Mouse (Mus musculus): ENCODE data around the gene Mipep. TPM values are rescaled to one million over a fixed set of nuclear protein-coding genes. Genes with fewer than 3 reads are reported as not detected.

Gene Mipep
- total RNA-seq, 2 experiments from 2014 or later, result 48.0 to 50.8 TPM

DNA sequence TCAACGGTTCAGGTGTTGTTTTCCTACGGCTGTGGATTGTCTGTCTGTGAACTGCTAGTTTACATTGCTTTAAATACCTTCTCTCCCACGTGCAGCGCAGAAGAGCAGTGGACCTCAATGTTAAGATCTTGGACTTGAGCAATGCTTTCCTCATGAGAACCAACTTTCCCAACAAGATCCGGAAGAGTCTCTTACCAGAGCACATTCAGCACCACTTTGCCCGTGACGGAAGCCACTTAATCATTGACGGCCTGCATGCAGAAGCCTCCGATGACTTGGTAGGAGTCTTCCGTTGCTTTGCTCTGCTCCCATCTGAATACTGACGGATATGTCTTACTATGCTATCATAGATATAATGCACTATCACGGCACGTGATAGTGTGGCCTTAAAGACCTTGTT lies 17.7 kb downstream of the Mipep start:
- no peak for DNase-seq

DNA sequence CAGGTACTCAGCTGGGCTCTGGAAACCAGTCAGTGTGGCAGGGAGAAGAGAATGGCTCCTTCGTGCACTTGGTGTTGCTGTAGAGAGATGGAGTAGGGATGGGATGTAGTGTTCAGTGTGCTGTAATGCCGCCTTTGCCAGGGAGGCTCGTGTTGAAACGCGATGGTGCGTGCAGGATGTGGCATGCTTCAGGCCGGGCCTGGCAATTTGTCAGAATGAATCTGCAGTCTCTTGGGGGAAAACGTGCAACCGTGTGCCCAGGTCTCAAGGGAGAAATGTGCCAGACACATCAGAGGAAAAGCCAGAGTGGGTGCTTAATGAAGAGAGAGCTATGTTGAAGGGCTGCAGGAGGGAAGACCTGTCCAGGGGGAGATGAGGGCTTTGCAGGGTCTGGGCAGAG lies 20.6 kb downstream of the Mipep start:
- no peak for DNase-seq

DNA sequence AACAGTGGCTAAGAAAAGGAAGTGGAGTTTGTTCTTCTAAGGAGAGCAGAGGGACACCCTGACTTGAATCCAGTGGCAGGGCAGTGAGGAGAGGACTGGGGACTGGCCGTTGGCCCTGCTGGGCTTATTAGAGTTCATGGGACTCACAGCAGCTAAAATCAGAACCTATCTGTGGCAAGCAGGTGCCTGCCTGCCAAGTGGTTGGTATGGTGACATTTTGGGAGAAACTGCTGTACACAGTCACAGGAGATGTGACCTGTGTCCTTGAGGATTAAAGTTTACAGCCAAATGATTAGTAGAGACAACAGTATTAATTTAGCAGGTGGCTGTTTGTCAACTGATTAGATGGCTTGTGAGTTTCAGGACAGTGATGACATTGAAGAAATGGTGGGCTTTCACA lies 21.5 kb downstream of the Mipep start:
- no peak for DNase-seq

DNA sequence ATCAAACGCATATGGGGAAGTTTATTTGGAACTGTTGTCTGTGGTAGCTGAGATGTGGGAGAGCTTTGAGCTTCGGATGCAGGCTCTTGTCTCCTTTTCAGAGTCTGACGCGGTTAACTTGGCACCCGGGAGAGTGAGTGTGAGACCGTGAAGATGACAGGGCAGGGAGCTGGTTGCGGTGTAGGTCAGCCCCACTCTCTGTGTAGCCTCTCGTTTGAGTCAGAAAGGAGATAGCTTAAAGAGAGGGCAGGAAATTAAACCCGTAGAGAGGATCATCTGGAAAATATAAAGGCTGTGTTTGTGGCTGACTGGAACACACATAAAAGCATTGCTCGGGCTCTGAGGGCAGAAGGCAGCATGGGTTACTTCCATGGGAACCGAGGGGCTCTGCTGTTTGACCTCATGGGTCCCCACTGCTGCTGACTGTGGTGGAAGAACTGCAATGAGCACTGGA lies 22.5 kb downstream of the Mipep start:
- no peak for DNase-seq

DNA sequence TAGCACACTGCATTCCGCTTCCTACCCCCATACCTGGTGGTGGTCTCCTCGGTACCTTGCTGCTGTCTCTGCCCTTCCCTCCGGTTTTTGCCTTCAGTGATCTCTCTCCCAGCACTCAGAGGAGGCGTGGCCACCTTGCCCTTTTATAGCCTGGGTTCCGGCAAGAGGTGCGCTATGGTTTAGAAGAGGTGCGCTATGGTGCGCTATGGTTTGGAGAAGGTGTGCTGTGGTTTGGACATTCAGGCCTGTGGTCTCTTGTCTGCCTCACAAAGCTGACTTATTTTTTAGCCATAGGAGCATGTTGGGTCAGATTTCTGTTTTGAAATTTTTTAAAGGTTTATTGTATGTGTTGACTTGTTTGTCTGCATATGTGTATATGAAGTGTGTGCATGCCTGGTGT lies 25.5 kb downstream of the Mipep start:
- no peak for DNase-seq

DNA sequence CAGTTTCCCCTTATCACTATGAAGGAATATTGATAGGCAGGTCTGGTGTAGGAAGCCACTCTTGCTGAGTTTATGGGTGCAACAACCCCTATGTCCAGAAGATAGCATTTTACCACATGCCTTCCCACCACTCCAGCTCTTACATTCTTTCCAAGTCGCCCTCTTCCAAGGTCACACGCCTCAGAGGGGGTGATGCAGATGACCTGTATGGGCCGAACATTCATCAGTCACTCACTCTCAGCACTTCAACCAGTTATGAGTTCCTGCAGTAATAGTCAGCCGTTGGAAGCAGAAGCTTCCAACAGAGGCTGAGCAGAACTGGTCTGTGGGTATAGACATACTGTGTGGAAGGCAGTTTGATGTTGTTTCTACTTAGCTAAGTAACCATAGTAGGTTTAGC lies 27.2 kb downstream of the Mipep start:
- DNase-seq, result no peak

DNA sequence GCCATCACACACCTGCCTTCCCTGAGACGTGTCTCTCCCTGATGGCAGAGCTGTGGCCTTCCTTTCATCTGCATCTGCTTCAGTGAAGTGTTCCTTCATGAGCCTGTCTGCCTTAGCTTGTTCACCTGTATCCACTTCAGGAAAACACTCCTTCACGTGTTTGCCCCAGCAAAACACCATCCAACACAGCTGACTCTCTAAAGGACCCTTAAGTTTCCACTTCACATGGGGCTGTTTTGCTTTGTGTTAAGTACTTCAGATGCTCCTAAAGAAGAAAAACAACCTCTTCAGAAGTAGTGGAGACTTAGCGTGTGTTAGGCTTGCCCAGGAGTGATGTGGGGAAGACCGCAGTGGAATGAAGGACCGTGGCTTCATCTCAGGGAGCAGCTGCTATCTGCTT lies 30.7 kb downstream of the Mipep start:
- DNase-seq, result no peak

DNA sequence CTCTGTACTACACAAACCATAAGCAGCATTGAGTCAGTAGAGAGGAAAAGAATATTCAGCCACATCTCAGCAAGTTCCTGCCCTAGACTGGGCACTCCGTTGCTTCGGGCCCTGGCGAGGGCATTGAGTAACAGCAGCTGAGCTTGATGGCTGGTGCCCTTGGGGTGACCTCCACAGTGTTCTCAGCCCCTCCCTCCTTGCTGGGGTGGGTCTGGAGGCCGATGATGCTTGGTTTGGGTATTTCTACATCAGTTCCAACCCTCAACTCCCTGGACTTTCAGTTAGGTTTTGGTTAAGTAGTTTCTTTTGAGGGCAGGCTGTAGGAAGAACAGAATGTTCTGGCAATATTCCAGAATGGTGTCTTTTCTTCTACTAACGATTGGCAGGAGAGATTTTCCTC lies 33.7 kb downstream of the Mipep start:
- no peak for DNase-seq

DNA sequence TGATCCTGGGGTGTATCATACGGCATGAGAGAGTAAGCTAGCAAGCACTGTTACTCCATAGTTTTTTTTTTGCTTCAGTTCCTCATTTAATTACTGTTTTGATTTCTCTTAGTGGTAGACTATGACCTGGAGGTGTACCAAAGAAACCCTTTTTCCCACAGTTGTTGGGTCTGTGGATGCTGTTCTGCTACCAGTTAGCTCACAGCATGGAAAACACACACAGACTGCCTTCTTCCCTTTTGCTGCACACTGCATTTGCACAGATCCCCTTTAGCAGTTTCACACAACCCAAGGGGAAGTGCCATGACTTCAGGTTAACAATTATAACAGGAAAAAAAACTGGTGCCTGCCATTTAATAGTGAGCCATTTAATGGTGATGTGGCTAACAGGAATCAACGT lies 45.7 kb downstream of the Mipep start:
- DNase-seq, result no peak

DNA sequence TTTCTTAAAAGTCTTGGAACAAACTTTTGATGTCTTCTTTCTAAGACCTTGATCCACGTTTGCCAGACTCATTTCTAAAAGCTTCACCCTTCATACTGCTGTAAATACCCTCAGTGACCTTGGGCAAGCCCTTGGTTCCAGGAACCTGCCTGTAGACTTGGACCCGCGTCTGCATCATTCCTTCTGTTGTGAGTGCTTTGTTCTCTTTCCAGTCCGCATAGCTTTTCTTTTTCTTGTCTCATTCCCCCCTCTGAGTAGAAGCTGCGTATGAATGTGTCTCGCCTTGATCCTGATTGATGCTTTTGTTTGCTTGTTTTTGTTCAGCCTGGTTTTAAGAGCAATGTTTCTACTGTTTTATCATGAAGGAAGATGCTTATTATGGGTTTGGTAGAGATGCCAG lies 52.3 kb downstream of the Mipep start:
- DNase-seq, result no peak

DNA sequence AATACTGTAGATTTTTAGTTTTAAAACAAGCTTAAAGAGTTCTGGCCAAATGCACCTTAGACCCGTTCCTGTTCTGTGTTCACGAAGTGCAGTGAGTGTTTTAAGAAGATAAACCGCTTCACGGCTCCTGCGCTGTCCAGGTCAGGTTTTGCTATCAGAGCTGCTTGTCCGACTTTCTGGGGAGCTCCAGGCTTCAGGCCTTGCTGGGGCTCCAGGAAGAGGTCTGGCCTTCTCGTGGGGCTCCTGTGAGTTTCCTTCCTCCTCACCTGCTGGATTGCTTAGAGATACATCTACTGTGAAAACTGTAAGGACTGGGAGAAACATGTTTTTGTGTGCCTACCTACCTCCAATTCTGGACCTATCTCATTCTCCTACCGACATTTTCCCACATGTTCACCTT lies 55.3 kb downstream of the Mipep start:
- DNase-seq, result no peak

DNA sequence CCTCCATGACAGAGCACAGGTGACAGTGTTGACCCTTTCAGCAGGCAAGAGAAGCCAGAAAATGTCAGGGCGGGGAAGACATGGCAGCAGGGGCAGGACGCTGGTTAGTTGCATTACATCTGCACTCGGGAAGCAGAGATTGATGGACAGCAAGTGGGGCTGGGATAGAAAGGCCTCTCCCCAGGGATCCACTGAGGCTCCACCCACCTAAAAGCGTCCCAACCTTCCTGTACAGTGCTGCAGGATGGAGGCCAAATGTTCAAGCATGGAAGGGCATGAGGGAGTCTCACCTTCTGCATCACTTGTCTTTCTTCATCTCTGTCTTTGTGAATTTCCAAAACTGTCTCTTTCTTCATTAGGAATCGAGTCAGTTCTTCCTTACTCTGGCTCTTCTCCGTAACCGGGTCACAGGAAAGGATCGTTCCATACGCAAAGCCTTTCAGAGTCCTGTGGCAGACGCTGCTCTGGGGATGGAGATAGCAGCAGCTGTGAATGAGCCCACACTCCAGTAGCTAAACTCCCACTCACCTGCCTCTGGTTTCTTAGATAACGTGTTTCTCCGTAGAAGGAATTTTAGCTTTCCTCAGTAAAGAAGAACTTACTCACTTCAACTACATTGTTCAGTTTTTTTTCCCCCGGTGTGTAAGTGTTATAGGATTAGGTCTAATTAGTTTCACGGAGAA lies 57.7 kb downstream of the Mipep start:
- DNase-seq, result no peak

DNA sequence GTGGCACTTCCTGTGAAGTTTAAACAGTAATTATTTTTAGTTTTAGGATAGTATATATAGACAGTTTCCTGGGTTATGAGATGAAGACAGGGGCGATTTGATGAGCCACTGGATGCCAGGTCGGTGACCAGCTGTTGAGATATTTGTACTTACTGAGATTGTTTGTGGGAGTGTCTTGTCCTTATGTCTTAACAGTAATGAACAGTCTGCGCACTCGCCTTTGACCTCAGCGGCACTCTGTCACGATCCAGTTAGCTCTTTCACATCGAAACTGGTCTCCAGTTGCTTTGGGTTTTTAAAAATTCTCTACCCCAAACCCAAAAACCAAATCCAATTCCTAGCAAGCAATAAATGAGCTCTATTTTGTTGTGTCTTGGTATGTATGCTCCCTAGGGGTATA lies 59.2 kb downstream of the Mipep start:
- no peak for DNase-seq

DNA sequence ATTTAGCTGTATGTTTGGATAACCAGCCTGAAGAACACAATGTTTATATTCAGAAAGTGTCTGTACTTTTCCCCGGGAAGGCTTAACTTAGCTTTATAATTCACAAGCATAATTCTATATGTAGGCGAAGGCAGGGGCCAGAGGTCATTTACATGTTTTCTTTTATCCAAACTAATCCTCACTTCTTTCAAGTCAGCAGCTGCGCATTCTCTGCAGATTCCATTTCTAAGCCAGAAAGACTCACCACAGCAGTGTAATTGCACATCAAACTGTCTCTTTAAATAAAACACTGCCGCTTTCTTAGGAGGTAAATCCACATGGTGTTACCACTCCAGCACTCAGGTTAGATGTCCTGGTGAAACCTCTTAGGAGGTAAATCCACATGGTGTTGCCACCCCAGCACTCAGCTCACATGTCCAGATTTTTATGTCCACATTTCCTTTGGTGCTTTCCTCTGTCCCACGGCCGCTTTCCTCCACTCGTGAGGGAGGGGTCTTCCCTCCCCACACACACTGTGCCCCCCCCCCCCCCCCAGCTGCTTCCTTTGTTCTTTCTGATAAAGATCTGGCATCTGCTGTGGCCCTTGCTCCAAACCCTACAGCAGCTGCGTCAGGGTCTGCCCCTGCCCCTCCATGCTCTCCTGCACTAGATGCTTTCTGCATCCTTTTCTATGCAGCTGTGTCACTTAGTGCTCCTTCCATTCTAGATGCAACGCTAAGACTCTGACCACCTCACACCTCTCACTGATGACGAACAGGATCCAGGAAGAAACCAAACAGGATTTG lies 61.1 kb downstream of the Mipep start:
- no peak for DNase-seq

DNA sequence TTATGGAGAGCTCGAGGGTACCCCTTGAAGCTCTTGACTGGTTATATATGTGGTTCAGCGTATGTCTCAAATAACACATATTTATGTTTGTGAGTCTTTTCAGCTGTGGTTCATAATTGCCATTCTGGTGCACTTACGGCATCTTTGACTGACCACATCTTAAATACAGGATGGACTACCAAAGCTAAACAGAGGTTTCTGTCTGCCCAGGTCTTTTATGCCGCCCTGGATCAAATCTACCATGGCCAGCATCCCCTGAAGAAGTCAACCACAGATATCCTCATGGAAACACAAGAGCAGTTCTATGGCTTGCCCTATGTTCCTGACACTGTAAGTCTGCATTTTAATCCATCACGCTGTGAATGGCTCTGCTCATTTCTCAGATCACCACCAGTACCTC lies 61.8 kb downstream of the Mipep start:
- no peak for DNase-seq

DNA sequence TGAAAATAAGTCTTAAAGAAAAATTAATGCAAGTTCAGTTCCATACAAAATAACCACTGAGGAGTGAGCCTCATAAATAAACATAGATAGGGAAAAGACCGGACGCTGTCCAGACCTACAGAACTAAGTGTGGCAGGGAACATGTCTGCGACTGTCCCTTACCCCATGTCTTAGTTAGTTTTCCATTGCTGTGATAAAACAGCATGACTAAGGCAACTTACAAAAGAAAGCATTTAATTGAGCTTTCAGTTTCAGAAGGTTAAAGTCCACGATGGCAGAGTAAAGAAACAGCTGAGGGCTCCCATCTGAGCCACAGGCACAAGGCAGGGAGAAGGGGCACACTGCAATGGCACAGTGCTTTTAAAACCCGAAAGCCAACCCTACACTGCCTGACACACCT lies 63.8 kb downstream of the Mipep start:
- DNase-seq, result no peak

DNA sequence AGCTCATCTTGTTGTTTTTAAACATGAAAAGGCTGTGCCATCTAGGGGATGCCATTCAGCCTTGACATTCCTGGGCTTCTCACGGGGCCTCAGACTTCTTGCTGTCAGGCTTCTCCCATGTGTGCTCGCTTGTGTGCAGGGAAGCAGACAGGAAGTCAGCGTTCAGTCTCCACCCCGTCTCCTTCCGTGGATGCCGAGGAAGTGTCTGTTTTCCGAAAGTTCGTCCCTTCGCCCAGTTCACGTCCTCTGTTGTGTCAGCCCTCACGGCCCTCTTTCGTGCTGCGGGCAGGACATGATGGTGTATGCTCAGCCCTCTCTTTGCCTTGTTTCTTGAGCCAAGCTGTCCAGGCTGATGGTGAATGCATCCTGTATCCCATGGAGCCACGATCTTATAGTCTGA lies 65.7 kb downstream of the Mipep start:
- peak; percentile 13 for DNase-seq

DNA sequence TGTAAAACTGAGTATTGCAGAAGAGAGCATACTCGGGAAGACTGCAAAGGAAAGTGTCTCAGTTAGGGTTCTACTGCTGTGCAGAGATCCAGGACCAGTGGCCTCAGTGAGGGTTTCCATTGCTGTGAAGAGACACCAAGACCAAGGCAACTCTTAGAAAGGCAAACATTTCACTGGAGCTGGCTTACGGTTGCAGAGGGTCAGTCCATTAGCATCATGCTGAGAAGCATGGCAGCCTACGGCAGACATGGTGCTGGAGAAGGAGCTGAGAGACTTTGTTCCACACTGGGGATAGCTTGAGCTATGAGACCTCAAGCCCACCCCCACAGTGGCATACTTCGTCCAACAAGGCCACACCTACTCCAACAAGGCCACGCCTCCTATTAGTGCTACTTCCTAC lies 67.3 kb downstream of the Mipep start:
- no peak for DNase-seq

DNA sequence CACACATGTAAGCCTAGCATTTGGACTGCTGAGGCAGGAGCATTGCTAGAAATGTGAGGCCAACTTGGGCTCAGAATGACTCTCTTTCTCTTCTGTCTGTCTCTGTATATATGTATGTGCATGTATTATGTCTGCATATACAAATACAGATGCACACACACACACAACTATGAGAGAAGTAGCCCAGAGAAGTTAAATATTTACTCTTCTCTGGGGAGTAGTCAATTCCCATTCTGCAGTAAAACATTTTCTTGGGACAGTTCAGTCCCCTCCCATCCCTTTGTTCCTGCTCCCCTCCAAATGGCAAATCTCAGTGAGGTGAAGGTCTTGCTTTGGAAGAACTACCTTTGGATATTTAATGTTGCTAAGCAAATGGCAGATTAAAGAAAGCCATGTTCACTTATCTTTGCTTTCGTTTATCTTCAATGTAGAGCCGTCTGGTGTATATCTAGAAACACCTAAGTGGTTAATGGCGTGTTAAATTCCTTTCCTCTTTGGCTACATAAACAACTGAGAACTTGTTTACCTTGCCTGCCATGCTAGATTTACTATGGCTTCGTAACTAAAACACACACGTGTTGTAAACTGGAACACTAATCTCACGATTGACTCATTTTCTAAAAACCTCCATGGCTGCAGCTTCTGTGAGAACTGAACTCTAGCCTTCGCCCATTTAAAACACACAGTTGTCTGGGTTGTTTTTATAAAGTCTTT lies 72.0 kb downstream of the Mipep start:
- DNase-seq, result no peak

DNA sequence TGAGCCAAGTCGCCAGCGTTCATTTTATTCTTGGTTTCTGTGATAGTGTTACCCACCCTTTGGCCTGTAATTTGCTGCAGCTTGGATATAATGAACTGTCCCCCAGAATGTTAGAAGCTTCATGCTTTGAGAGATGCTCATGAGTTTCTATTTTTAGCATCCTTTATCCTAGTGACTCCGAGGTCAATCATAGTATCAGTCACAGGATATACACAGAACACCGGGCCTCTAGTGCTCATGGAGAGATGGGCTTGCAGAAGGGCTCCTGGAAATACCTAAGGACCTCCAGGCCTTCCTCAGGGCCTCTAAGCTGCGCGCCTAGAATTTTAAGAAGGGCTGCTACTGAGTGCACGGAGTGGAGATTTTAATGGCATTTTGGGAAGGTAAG lies 72.5 kb downstream of the Mipep start:
- no peak for DNase-seq

DNA sequence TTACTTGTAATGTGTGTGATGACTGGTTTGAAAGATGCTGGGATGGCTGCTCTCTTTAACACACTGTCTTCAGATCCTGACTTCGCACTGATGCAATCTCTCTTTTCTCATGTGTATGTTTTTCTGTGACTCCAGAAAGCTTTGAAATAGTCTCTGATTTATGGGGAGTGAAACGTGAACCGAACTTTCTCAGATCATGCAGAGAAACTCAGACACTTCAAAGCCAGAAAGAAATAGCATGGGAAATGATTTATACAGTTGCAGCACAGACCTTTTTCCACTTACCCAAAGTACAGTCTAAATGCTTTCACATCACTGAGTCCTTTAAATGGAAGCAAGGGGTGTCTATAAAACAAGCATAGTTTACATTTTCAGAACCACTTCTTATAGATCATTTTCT lies 79.0 kb downstream of the Mipep start:
- DNase-seq, result no peak

DNA sequence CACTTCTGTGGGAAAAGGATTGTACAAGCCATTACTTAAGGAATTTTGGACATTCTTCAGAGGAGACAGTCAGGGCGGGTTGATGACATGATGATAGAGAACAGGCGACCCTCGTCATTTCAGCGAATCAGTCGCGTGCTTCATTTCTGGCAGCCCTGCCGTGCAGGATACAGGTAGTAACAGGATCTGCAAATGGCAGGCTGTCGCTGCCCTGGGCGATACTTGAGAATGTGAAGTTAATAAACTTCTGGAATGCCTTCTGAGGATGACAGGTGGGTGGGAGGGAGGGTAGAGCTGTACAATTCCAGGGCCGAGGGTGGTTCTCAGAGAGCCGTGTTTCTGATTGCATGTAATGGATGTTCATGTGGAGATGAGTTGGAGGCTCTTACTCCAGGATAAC lies 82.0 kb downstream of the Mipep start:
- DNase-seq, result no peak

DNA sequence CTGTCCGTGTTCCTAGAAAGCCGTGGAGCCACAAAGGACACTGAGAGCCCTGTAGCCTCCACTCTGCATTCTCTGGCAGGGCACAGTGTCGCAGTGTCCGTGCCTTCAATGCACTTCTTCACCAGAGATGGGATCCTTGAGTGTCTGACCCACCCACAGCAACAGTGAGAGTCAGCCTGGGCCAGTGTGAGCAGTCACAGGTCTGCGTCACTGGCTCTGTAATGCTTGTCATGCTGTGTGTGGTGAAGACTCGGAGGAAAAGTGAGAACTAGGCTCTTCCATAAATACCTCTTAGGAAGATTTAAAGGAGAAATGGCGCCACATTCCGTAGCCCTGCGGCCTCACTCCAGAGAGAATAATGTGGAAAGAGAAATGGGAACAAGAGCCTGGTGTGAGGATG lies 84.0 kb downstream of the Mipep start:
- DNase-seq, result no peak

DNA sequence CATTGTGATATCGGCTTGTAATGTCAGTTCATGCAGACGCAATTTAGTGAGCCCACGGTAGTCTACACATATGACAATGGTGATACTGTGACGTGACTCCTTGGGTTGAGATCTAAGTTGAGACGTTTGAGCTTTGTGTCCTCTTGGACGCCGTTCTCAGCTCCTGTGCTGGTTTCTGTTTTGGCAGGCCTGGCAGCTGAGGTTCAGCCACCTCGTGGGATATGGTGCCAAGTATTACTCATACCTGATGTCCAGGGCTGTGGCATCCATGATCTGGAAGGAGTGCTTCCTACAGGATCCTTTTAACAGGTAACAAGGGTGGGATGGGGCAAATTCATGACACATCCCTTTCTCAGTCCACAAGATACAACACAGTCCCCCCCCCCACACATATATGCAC lies 87.5 kb downstream of the Mipep start:
- no peak for DNase-seq
